Mouse (Mus musculus): ENCODE results near the gene Pnlip. TPM values are rescaled to one million over a fixed set of nuclear protein-coding genes. Genes with fewer than 3 reads are reported as not detected.

Gene Pnlip
- total RNA-seq, 1 experiment from 2014 or later = not detected

DNA sequence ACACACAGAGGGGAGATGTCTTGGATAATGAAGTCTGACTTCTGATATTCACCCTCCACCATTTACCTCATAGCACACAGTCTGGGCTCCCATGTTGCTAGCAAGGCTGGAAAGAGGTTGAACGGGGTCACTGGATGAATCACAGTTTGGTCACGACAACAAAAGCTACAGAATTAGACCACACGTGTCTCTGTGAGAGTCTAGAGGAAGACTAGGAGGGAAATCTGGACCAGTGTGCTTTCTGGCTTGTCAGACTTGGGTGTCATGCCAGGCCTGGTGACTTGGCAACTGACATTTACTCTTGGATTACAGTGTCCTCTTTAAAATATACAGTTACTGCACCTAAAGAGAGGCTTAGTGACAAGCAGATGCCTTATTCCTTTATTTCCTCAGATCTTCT, 56.3 kb downstream of the Pnlip start:
- ATAC-seq (ENCODE audit: extremely low read depth, insufficient number of reproducible peaks, low FRiP score, poor library complexity, severe bottlenecking) = no peak

DNA sequence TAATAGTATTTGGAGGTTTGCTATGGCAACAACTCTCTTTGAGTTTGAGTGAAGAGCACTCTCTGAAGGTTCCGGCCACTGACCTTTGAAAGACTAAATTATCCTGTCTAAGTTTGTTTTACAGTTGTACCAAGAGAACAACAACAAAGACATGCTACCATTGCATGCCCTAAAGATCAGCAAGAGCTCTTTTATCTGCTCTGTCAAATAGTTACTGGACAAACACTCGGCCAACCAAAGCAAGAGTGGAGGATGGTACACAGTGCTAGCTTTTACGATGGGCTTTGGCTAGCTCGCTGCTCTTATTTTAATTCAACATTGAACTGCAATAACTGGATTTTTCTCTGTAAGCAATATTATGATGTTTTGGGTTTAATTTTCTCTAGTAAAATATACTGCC, 65.6 kb downstream of the Pnlip start:
- no peak for ATAC-seq (ENCODE audit: extremely low read depth, insufficient number of reproducible peaks, low FRiP score, poor library complexity, severe bottlenecking)

DNA sequence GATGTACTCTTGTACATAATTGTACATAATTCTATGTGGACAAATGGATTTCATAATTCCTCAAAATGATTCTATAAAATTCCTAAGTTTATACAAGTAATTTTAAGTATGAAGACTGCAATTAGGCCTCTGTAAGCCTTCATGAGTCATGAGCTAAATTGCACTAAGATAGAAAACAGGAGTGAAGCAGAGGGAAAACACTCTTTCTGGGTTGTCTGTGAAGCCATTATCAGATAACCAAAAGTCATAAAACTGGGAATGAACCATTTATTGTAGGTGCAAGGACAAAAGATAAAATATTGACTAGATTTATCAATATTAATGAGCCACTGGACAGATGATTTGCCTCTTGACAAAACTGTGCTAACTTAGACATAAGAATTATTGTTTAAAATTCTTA, 68.1 kb downstream of the Pnlip start:
- no peak for ATAC-seq (ENCODE audit: extremely low read depth, insufficient number of reproducible peaks, low FRiP score, poor library complexity, severe bottlenecking)

DNA sequence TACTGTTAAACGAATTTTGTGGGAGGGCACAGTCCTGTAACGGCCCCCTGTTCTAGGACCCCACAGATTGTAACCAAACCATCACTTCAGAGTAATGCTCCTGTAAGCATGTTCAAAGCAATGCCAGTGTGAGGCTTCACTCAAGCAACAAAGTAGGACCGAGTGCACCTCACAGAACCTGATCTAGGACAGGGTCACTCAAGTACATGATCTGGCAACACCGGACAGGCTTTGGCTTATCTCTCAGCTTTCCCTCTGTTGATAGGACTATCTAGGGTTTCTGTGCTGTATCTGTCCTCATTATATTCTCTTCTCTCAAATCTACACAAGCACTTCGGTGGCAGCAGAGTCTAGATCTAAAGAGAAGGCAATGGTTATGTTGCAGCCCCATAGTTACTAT, 74.3 kb downstream of the Pnlip start:
- no peak for ATAC-seq (ENCODE audit: extremely low read depth, insufficient number of reproducible peaks, low FRiP score, poor library complexity, severe bottlenecking)

DNA sequence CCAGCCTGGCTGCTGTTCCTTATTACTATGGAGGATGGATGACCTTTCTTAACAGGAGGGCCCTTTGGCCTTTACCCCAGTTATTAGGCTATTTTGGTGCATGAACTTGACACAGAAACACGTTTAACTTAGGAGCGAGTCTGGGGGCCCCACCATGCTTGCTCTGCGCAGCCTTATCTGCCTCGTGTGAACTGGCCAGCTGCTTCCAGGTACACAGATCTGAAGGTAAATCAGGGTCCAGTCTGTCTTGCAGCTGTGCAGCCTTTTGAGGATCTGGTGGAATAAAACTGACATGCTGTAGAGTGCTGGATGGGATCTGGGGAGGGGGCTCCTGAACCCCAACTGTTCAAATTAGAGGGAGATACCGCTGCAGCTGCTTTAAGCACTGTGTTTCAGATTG, 75.5 kb downstream of the Pnlip start:
- no peak for ATAC-seq (ENCODE audit: extremely low read depth, insufficient number of reproducible peaks, low FRiP score, poor library complexity, severe bottlenecking)

DNA sequence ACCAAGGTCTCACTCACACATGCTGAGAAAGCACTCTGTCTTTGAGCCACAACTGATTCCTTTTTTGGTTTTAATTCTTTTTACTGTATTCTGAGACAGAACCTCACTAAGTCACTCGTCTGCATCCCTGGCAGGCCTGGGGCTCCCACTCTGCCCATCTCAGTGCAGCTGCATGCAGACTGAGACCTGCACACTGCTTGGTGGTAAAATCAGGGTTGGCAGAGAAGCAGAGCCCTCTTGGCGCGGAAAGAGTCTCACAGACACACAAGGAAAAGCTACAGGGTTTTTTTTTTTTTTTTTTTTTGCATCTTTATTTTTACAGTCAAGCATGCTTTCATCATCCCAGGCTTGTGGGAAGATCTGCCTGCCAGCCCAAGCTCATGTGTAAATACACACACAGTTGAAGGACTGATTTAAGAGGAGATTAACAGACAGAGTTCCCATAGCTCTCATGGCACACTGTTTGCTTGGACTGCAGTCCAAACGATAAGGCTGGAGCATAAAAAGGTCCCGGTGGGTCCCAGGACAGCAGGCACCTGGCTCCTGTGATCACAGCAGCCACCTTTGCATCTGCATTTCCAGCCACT, 76.2 kb downstream of the Pnlip start, which contains the start of gene Pnliprp1:
Gene Pnliprp1, plus strand, starts transcription at position 443 of the 587 bp plus-strand sequence.
- no peak for ATAC-seq (ENCODE audit: extremely low read depth, insufficient number of reproducible peaks, low FRiP score, poor library complexity, severe bottlenecking)

Other genes with a start within 250 kb of the Pnlip start
- not detected in 2 replicates for gene Gfra1, start 196.6 kb upstream of the Pnlip start, total RNA-seq (2017)
- 0.70 TPM in 1 of 2 replicates, not detected in the other for gene Ccdc172, start 140.5 kb upstream of the Pnlip start, total RNA-seq (2017)
- not detected in 2 replicates for gene Pnliprp1, start 76.4 kb downstream of the Pnlip start, total RNA-seq (2017)
- not detected in 2 replicates for gene Pnliprp2, start 107.2 kb downstream of the Pnlip start, total RNA-seq (2017)
- not detected in 2 replicates for gene 1700019N19Rik, start 142.0 kb downstream of the Pnlip start, total RNA-seq (2017)